Mouse (Mus musculus): ENCODE data around the gene Gm6899.

DNA sequence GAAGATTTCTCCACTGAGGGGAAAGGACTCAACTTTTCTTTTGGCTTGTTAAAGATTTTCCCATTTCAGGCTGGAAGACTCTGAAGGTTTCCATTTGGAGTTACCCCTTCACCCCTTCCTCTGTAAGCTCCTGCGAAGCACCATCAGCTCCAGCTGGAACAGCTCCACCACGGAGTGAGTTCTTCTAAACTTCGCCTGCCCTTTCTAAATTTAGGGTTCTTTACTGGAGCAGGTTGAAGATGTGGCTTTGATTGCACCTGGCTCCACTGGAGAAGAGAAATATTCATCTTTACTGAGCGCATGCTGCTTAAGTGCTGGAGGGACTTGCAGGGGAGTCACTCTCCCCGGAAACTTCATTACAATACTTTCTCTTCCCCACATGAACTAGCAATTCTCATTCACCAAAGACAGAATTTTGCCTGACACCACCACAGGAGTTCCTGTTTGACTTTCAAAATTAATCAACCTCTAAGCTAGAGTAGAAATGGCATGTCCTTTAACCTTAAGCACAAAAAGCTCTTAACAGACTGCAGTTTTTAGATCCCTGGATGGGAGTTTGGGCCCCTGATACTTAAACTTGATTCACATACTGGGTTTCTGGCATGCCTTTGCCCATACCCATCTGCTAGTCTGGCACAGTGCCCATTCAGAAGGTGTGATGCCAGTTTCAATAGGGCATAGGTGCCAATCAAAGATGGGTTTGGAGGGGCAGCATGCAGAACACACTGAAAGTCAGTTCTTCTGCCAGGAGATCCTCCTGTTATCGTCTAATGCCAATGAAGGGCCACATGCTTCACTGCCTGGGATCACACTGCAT lies 6.5 kb upstream of the Gm6899 start:
- no peak for TF ChIP-seq EP300 (IDR thresholded peaks at IDR 0.05; ENCODE audit: insufficient read depth, low read depth, low read length)
- no peak for TF ChIP-seq POLR2A (IDR thresholded peaks at IDR 0.05; ENCODE audit: insufficient read depth, low read length)
- no peak for TF ChIP-seq CTCF (IDR thresholded peaks at IDR 0.05; ENCODE audit: low read depth, low read length)
